Mouse (Mus musculus): ENCODE results near the gene Ica1.

Ica1 gene

GRCm38 (mm10) chr6:8778296-8778649 lies at the start of gene Ica1:
Gene Ica1 (minus strand): TSS chr6:8778488.
- DNase-seq (ENCODE audit: low read depth, low spot score) = peak; percentile 4

- no peak for DNase-seq (ENCODE audit: low read depth, low spot score)
Measured at GRCm38 (mm10) chr6:8819866-8820265, 41.6 kb upstream of the Ica1 start.

GRCm38 (mm10) chr6:8814332-8815002 lies 36.2 kb upstream of the Ica1 start:
- DNase-seq (ENCODE audit: low read depth, low spot score) = no peak

- DNase-seq (ENCODE audit: low read depth, low spot score) = no peak
Measured at GRCm38 (mm10) chr6:8802561-8803150, 24.4 kb upstream of the Ica1 start.

- no peak for DNase-seq (ENCODE audit: low read depth, low spot score)
Measured at GRCm38 (mm10) chr6:8792385-8792784, 14.1 kb upstream of the Ica1 start.

- no peak for DNase-seq (ENCODE audit: low read depth, low spot score)
Measured at GRCm38 (mm10) chr6:8791781-8792180, 13.5 kb upstream of the Ica1 start.

- no peak for DNase-seq (ENCODE audit: low read depth, low spot score)
Measured at GRCm38 (mm10) chr6:8780618-8781017, 2.3 kb upstream of the Ica1 start.

GRCm38 (mm10) chr6:8777411-8778295 lies 635 bp downstream of the Ica1 start:
- DNase-seq (ENCODE audit: low read depth, low spot score) = peak; percentile 31

- no peak for DNase-seq (ENCODE audit: low read depth, low spot score)
Measured at GRCm38 (mm10) chr6:8771539-8771938, 6.7 kb downstream of the Ica1 start.

GRCm38 (mm10) chr6:8770341-8770740 lies 7.9 kb downstream of the Ica1 start:
- DNase-seq (ENCODE audit: low read depth, low spot score) = no peak

GRCm38 (mm10) chr6:8769803-8770202 lies 8.5 kb downstream of the Ica1 start:
- DNase-seq (ENCODE audit: low read depth, low spot score) = no peak

- DNase-seq (ENCODE audit: low read depth, low spot score) = no peak
Measured at GRCm38 (mm10) chr6:8766652-8767051, 11.6 kb downstream of the Ica1 start.

GRCm38 (mm10) chr6:8765801-8766200 lies 12.5 kb downstream of the Ica1 start:
- no peak for DNase-seq (ENCODE audit: low read depth, low spot score)

GRCm38 (mm10) chr6:8765064-8765463 lies 13.2 kb downstream of the Ica1 start:
- DNase-seq (ENCODE audit: low read depth, low spot score) = no peak

- DNase-seq (ENCODE audit: low read depth, low spot score) = no peak
Measured at GRCm38 (mm10) chr6:8760708-8761294, 17.5 kb downstream of the Ica1 start.

- DNase-seq (ENCODE audit: low read depth, low spot score) = no peak
Measured at GRCm38 (mm10) chr6:8759901-8760300, 18.4 kb downstream of the Ica1 start.

GRCm38 (mm10) chr6:8755760-8756276 lies 22.5 kb downstream of the Ica1 start:
- no peak for DNase-seq (ENCODE audit: low read depth, low spot score)

- no peak for DNase-seq (ENCODE audit: low read depth, low spot score)
Measured at GRCm38 (mm10) chr6:8754486-8754885, 23.8 kb downstream of the Ica1 start.

- DNase-seq (ENCODE audit: low read depth, low spot score) = no peak
Measured at GRCm38 (mm10) chr6:8753723-8754036, 24.6 kb downstream of the Ica1 start.

GRCm38 (mm10) chr6:8752984-8753722 lies 25.1 kb downstream of the Ica1 start:
- DNase-seq (ENCODE audit: low read depth, low spot score) = no peak

GRCm38 (mm10) chr6:8744886-8745285 lies 33.4 kb downstream of the Ica1 start:
- DNase-seq (ENCODE audit: low read depth, low spot score) = no peak

Data from WW6 (cell line).